Mouse (Mus musculus) adrenal gland, adult 2 months (tissue): Measurements from ENCODE around the gene Tmx1. TPM values are rescaled to one million over a fixed set of nuclear protein-coding genes. Genes with fewer than 3 reads are reported as not detected.

Experiments
- DNase-seq: peaks from one replicate; pipeline ENCODE4 v3.0.0; 2021
- polyA plus RNA-seq: library from polyadenylated mRNA; depleted of rRNA; stranded (reverse); fragments of >200 nt; gene quantifications from 2 replicates; pipeline ENCODE4 v1.2.3, GENCODE M21; 2012; rRNA removed
- total RNA-seq, 2 experiments: library from RNA; stranded (reverse); gene quantifications; 2 replicates each; pipeline ENCODE4 v1.2.3; 2021

Gene Tmx1
- total and polyA plus RNA-seq, 3 experiments, result 3.8 to 41.1 (median 40.7) TPM

DNA sequence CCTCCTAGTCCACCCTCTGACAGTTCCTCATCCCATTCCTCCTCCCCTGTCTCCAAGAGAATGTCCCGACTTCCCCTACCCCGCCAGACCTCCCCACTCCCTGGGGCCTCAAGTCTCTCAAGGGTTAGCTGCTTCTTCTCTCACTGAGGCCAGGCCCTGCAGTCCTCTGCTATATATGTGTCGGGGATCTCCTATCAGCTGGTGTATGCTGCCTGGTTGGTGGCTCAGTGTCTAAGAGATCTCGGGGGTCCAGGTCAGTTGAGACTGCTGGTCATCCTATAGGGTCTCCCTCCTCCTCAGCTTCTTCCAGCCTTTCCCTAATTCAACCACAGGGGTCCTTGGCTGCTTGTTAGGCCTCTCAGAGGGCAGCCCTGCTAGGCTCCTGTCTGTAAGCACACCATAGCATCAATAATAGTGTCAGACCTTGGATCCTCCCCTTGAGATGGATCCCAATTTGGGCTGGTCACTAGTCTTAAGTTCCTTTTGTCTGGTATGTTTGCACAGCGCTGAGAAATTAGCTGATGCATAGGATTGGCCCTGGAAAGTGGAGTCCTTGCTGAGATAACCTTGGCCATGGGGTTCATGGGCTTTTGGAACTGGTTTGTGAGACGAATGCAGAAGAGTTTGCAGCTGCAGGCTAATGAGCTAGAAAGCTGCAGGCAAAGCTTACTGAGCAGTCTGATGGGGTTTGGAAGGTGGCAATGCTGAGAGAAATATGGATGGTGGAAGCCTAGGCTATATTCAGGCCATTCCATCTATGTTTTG lies 34.0 kb downstream of the Tmx1 start:
- peak; percentile 71 for DNase-seq

DNA sequence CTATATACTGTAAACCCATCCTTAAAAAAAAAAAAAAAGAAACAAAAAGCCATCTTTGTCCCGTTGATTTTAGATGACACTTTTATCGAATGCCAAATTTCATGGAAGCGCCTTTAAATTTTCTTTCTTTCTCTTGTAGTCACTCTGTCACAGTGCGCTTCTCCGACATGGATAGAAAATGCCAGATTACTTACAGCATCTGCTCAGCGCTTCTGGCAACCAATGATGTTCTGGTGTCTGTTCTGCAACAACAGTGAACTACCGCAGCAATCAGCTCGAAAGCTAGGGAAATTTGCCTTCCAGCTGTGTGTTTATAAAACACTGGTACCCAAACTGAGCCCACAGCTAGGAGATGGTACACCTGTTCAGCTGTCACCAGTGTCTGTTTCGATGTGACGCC lies 39.5 kb downstream of the Tmx1 start:
- no peak for DNase-seq

DNA sequence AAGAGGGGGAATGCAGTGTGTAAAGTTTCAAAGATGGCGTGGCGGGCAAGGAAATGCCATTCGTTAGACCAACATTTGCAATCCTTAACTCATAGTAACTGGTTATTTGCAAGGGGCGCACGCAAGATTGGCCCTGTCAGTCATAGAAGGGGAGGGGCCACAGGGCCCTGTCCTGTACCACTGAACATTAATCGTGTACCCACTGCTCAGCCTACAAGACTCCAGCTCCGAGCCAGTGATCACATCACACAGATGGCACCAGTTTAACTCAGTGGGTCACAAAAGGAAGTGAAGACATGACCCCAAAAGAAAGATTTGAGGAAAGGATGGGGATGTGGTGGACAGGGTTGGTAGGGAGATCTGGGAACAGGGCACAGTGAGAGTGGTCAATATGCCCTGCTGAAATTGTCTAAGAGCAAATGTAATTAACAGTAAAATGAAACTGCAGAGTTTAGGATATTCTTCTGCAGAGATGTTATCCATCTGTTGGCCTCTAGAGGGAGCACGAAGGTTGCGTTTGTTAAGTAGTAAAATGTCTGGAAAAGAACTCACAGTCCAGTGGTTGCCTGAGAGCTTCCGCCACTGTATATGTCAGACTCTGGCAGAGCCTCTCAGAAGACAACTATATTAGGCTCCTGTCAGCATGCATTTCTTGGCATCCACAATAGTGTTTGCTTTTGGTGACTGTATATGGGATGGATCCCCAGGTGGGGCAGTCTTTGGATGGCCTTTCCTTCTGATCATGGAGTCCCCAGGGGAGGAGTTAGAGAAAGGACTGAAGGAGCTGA lies 41.8 kb downstream of the Tmx1 start:
- DNase-seq, result peak; percentile 47

DNA sequence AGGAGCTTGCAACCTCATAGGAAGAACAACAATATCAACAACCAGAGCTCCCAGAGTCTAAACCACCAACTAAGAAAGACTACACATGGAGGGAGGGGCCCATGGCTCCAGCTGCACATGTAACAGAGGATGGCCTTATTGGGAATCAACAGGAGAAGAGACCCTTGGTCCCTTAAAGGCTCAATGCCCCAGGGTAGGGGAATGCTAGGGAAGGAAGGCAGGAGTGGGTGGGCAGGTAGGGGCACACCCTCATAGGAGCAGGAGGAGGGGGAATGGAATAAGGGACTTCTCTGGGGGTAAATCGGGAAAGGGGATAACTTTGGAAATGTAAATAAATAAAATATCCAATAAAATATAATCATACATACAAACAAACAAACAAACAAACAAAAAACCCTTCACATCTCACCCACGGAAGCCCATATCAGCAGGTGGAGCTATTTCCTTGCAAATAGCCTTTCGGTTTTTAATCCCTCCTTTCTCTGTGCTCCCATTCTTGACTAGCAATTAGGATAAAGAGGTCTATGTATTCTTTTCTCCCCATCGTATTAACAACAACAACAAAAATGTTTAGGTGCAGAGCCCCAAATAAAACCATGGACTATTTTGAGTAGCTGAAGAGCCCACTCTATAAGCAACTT lies 42.5 kb downstream of the Tmx1 start:
- DNase-seq, result peak; percentile 18

DNA sequence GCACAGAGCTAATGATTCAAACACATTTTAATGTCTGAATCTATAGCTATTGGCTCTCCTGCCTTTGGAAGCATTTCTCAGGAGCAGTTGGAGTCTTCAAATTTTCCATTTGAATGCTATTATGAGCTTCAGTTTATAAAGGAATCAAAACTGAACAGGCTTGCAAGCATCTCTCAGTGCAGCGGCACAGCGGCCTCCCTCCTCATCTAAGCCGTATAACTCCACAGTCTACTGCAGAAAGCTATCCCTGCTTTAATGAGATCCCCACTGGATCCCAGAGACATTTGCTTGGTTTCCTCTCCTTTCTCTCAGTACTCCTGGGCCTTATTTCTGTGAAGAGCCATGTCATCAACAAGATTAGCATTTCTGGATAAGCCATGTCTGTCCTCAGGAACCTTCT lies 45.2 kb downstream of the Tmx1 start:
- no peak for DNase-seq

DNA sequence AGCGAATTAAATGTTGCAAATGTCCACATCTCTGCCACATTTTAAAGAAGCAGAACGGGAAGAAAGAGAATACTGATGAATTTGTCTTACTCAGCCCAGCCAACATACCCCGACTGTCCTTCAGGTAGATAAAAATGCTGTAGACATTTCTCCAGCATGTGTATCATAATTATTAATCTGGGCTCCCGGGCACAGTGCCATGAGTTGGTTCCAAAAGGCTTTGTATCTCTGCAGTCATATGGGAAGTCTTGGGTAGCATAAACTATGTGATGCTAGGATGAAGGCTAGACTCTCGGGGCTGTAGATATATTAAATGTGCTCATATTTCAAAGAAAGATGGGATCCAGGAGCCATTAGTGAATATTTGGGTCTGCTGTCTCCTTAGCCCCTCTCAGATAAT lies 53.1 kb downstream of the Tmx1 start:
- DNase-seq, result no peak

DNA sequence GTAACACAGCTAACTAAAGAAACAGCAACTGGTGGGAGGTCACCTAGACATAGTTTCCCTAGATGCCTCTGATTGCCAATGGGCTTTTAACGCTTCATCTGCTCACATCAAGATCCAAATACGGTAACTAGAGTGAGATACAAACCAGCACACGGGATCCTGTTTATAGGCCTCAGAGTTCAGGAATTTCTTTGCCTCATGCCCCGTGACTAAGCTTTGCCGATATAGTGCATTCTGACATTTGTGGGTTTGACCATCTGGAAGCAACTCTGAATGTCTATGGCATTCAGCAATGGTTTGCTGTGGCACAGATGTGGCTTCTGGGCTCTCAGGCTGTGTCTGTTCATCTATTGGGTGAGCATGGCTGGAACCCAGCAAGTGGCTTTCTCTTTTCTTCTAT lies 59.1 kb downstream of the Tmx1 start:
- no peak for DNase-seq

DNA sequence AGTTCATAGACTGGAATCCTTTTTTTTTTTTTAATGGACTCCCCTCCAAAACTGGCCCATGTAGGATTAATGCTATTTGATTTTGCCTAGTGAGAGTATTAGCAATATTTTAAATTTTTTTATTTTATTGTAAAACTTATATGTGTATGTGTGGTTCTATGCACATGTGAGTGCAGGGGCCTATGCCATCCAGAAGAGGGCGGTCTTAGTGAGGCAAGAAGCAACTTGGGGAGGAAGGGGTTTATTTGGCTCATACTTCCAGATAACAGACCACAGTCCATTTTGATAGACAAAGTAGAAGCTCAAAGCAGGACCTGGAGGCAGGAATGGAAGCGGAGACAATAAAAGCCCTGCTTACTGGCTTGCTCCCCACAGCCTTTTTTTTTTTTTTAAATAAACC lies 59.5 kb downstream of the Tmx1 start:
- no peak for DNase-seq

Other genes starting within 250 kb of the Tmx1 start
- gene Pygl, start 221.6 kb upstream of the Tmx1 start, total RNA-seq, result 100 to 1,000 TPM in 1 of 2 experiments, 10 to 100 TPM in 1; 94.6 to 157 TPM
- gene Pygl, start 221.6 kb upstream of the Tmx1 start, polyA plus RNA-seq, result 58.7 and 87.6 TPM in 2 replicates
- 1 to 10 TPM; 1.6 to 2.1 TPM for gene Trim9, start 105.5 kb upstream of the Tmx1 start, total RNA-seq
- 0.82 and 0.89 TPM in 2 replicates for gene Trim9, start 105.5 kb upstream of the Tmx1 start, polyA plus RNA-seq